Comparison of ENCODE assay signal across 19 mouse cellular contexts in genomic region chr19:7617085-7617484, GRCm38 (mm10). TPM values are rescaled to one million over a fixed set of nuclear protein-coding genes. Genes with fewer than 3 reads are reported as not detected.
A peak's percentile ranks its signal among the peaks of the same experiment; 100 is the strongest.
DNase-seq lines count a peak whose midpoint lies in the region; ATAC-seq and TF ChIP-seq lines count a peak whose summit lies in the region.
"Had no signal": no experiment of that assay in that cellular context is flagged by ENCODE, and none has a peak within 500 bp of the region (broad histone marks: within the 10 kb centered on the region; RNA-seq: fewer than 3 reads in every experiment).

No protein-coding gene starts in this region.

- peaks cover 4% of the 10 kb centered on the region; the same call in 1 of the 2 replicates for H3K4me1 ChIP-seq in forebrain, embryonic 11.5 days (replicated peaks; ENCODE audit: control insufficient read depth, insufficient read depth, low read length)
- H3K4me1 ChIP-seq in forebrain, embryonic 12.5 days: peaks cover 6% of the 10 kb centered on the region
- peaks cover 9% of the 10 kb centered on the region for H3K4me1 ChIP-seq in limb, embryonic 13.5 days
- peaks cover 11% of the 10 kb centered on the region for H3K4me1 ChIP-seq in limb, embryonic 10.5 days
- H3K4me1 ChIP-seq in neural tube, embryonic 14.5 days (ENCODE audit: control insufficient read depth, insufficient read depth, low read length): 0 out of 2 replicates have a peak, but pooled peaks cover 5% of the 10 kb centered on the region

- H3K4me2 ChIP-seq in forebrain, embryonic 11.5 days (ENCODE audit: low read depth, low read length, severe bottlenecking): no peak overlapping the region
- no peak overlapping the region for H3K4me2 ChIP-seq in forebrain, embryonic 12.5 days
- H3K4me2 ChIP-seq in limb, embryonic 13.5 days (replicated peaks): no peak overlapping the region
- no peak overlapping the region for H3K4me2 ChIP-seq in neural tube, embryonic 14.5 days (ENCODE audit: low read depth, low read length)
- peak overlapping the region; percentile 6 for H3K4me2 ChIP-seq in myocyte (ENCODE audit: low read depth)
- H3K4me2 ChIP-seq: embryonic facial prominence, embryonic 15.5 days; hindbrain, embryonic 12.5 days; hindbrain, embryonic 15.5 days had no signal

- H3K27ac ChIP-seq in forebrain, embryonic 11.5 days (ENCODE audit: low read depth, low read length): no peak overlapping the region
- no peak overlapping the region for H3K27ac ChIP-seq in forebrain, embryonic 12.5 days
- no peak overlapping the region for H3K27ac ChIP-seq in limb, embryonic 13.5 days
- H3K27ac ChIP-seq in limb, embryonic 10.5 days: no peak overlapping the region
- no peak overlapping the region for H3K27ac ChIP-seq in neural tube, embryonic 14.5 days (ENCODE audit: low read depth, low read length)
- H3K27ac ChIP-seq: embryonic facial prominence, embryonic 15.5 days; heart, adult 2 months; heart, embryonic 10.5 days; heart, embryonic 13.5 days; hindbrain, embryonic 12.5 days; hindbrain, embryonic 15.5 days had no signal

- H3K27me3 ChIP-seq in forebrain, embryonic 11.5 days (ENCODE audit: control insufficient read depth, insufficient read depth, low read length): peaks cover 3% of the 10 kb centered on the region
- peaks cover 19% of the 10 kb centered on the region for H3K27me3 ChIP-seq in forebrain, embryonic 12.5 days
- peaks cover 7% of the 10 kb centered on the region; the same call in 1 of the 2 replicates for H3K27me3 ChIP-seq in limb, embryonic 13.5 days
- peaks cover 29% of the 10 kb centered on the region for H3K27me3 ChIP-seq in limb, embryonic 10.5 days (ENCODE audit: low read depth, poor library complexity, severe bottlenecking)
- H3K27me3 ChIP-seq in neural tube, embryonic 14.5 days (ENCODE audit: control insufficient read depth, insufficient read depth, low read length): no peaks in the 10 kb centered on the region
- H3K27me3 ChIP-seq in myocyte (ENCODE audit: control insufficient read depth, insufficient read depth, insufficient read length): peaks cover 19% of the 10 kb centered on the region
- H3K27me3 ChIP-seq: embryonic facial prominence, embryonic 15.5 days had no signal

- no peaks in the 10 kb centered on the region for H3K79me2 ChIP-seq in myocyte (ENCODE audit: control insufficient read depth, insufficient read depth)

- no peak for TF ChIP-seq POLR2A in myocyte (IDR thresholded peaks at IDR 0.05; ENCODE audit: insufficient read length, low read depth)

- WGBS in forebrain, embryonic 11.5 days: 59% methylated on average over 3 of the region's 3 CpGs
- 59% methylated on average over 3 of the region's 3 CpGs for WGBS in forebrain, embryonic 12.5 days
- 44% methylated on average over 3 of the region's 3 CpGs for WGBS in limb, embryonic 13.5 days
- WGBS in limb, embryonic 10.5 days: 66% methylated on average over 3 of the region's 3 CpGs
- WGBS in neural tube, embryonic 14.5 days: 59% methylated on average over 3 of the region's 3 CpGs

- H3K9me3 ChIP-seq in forebrain, embryonic 11.5 days (ENCODE audit: control insufficient read depth, low read length): no peaks in the 10 kb centered on the region
- no peaks in the 10 kb centered on the region for H3K9me3 ChIP-seq in forebrain, embryonic 12.5 days
- no peaks in the 10 kb centered on the region for H3K9me3 ChIP-seq in limb, embryonic 13.5 days
- H3K9me3 ChIP-seq in limb, embryonic 10.5 days (replicated peaks): no peaks in the 10 kb centered on the region
- no peaks in the 10 kb centered on the region for H3K9me3 ChIP-seq in neural tube, embryonic 14.5 days (ENCODE audit: control insufficient read depth, low read length)
- H3K9me3 ChIP-seq: embryonic facial prominence, embryonic 15.5 days; heart, embryonic 10.5 days; heart, embryonic 13.5 days; hindbrain, embryonic 12.5 days; hindbrain, embryonic 15.5 days had no signal

- H3K9ac ChIP-seq in forebrain, embryonic 11.5 days (ENCODE audit: low read length): no peak overlapping the region
- no peak overlapping the region for H3K9ac ChIP-seq in forebrain, embryonic 12.5 days
- no peak overlapping the region for H3K9ac ChIP-seq in limb, embryonic 13.5 days
- H3K9ac ChIP-seq in neural tube, embryonic 14.5 days (replicated peaks; ENCODE audit: low read depth, low read length): no peak overlapping the region
- H3K9ac ChIP-seq: embryonic facial prominence, embryonic 15.5 days; heart, embryonic 13.5 days; hindbrain, embryonic 12.5 days; hindbrain, embryonic 15.5 days had no signal

- ATAC-seq in forebrain, embryonic 11.5 days (replicated peaks; ENCODE audit: low FRiP score): 0 out of 2 replicates have a peak, but pooled peaks have one; percentile 6
- no peak for ATAC-seq in forebrain, embryonic 12.5 days (ENCODE audit: low FRiP score)
- 0 out of 2 replicates have a peak, but pooled peaks have one; percentile 18 for ATAC-seq in limb, embryonic 13.5 days (ENCODE audit: low FRiP score, low read depth)
- 0 out of 2 replicates have a peak, but pooled peaks have one; percentile 18 for ATAC-seq in neural tube, embryonic 14.5 days (ENCODE audit: low read depth)

- no peak overlapping the region for H3ac ChIP-seq in myocyte (ENCODE audit: control insufficient read depth, insufficient read length)

- H3K36me3 ChIP-seq in forebrain, embryonic 11.5 days (ENCODE audit: control insufficient read depth, insufficient read depth, low read length): no peaks in the 10 kb centered on the region
- no peaks in the 10 kb centered on the region for H3K36me3 ChIP-seq in forebrain, embryonic 12.5 days (replicated peaks)
- H3K36me3 ChIP-seq in limb, embryonic 13.5 days: no peaks in the 10 kb centered on the region
- no peaks in the 10 kb centered on the region for H3K36me3 ChIP-seq in limb, embryonic 10.5 days
- no peaks in the 10 kb centered on the region for H3K36me3 ChIP-seq in neural tube, embryonic 14.5 days (ENCODE audit: control insufficient read depth, insufficient read depth, low read length)
- no peaks in the 10 kb centered on the region for H3K36me3 ChIP-seq in myocyte (ENCODE audit: control insufficient read depth, insufficient read depth)
- H3K36me3 ChIP-seq: embryonic facial prominence, embryonic 15.5 days; heart, embryonic 10.5 days; heart, embryonic 13.5 days; hindbrain, embryonic 12.5 days; hindbrain, embryonic 15.5 days had no signal

- no peak overlapping the region for H3K4me3 ChIP-seq in forebrain, embryonic 11.5 days (ENCODE audit: low read depth, low read length)
- H3K4me3 ChIP-seq in forebrain, embryonic 12.5 days (replicated peaks): no peak overlapping the region
- no peak overlapping the region for H3K4me3 ChIP-seq in limb, embryonic 13.5 days
- H3K4me3 ChIP-seq in limb, embryonic 10.5 days: no peak overlapping the region
- H3K4me3 ChIP-seq in neural tube, embryonic 14.5 days (ENCODE audit: low read depth, low read length): no peak overlapping the region
- H3K4me3 ChIP-seq in myocyte: no peak overlapping the region
- H3K4me3 ChIP-seq: embryonic facial prominence, embryonic 15.5 days; heart, adult 2 months; heart, embryonic 10.5 days; heart, embryonic 13.5 days; hindbrain, embryonic 12.5 days; hindbrain, embryonic 15.5 days had no signal

- no peak for DNase-seq in forebrain, embryonic 11.5 days (ENCODE audit: low spot score)
- DNase-seq in limb, embryonic 10.5 days (ENCODE audit: low spot score): no peak
- no peak for DNase-seq in neural tube, embryonic 10.5 days (ENCODE audit: extremely low spot score, low spot score)
- DNase-seq in kidney, postnatal 4 days: no peak

TF ChIP-seq in myocyte, 11 proteins besides CTCF, POLR2A, EP300 and RAD21 (continues in another document):
- TF ChIP-seq POLR2AphosphoS2 (IDR thresholded peaks at IDR 0.05; ENCODE audit: insufficient read length, low read depth): no peak
- TF ChIP-seq SRF (IDR thresholded peaks at IDR 0.05; ENCODE audit: control insufficient read depth, insufficient read length, low read depth): no peak
- no peak for TF ChIP-seq MAX (IDR thresholded peaks at IDR 0.05; ENCODE audit: low read depth)
- TF ChIP-seq MYOG (IDR thresholded peaks at IDR 0.05; ENCODE audit: control insufficient read depth in 1 of 3, insufficient read depth in 1 of 3, insufficient read length in 2 of 3, low read depth in 2 of 3): no peak
- no peak for TF ChIP-seq TCF12 (IDR thresholded peaks at IDR 0.05; ENCODE audit: insufficient read depth, poor library complexity, severe bottlenecking)
- no peak for TF ChIP-seq E2F4 (IDR thresholded peaks at IDR 0.05; ENCODE audit: insufficient read depth)
- TF ChIP-seq MYOD1 (IDR thresholded peaks at IDR 0.05; ENCODE audit: control insufficient read depth in 1 of 3, insufficient read length in 2 of 3, low read depth in 2 of 3): no peak
- no peak for TF ChIP-seq CEBPB (IDR thresholded peaks at IDR 0.05; ENCODE audit: insufficient read depth, poor library complexity, severe bottlenecking)
- no peak for TF ChIP-seq USF1 (IDR thresholded peaks at IDR 0.05; ENCODE audit: low read depth)
- no peak for TF ChIP-seq TCF3 (IDR thresholded peaks at IDR 0.05; ENCODE audit: insufficient read length, low read depth)

RNA-seq across cellular contexts. Expression of gene Hrasls5, which starts 4.7 kb away (rescaled TPM):
- not detected in 2 replicates for polyA plus RNA-seq in forebrain, embryonic 11.5 days (2014; fragmentation: Nextera tagmentation; extraction: Ambion mirVana)
- polyA plus RNA-seq in forebrain, embryonic 12.5 days (2016; fragmentation: Nextera tagmentation; extraction: Ambion mirVana): not detected in 2 replicates
- 0.18 TPM in 1 of 2 replicates, not detected in the other for polyA plus RNA-seq in limb, embryonic 13.5 days (2015; fragmentation: Nextera tagmentation; extraction: Ambion mirVana)
- not detected in 2 replicates for polyA plus RNA-seq in limb, embryonic 10.5 days (2016; fragmentation: Nextera tagmentation; extraction: Ambion mirVana)
- not detected in 2 replicates for polyA plus RNA-seq in neural tube, embryonic 14.5 days (2014; fragmentation: Nextera tagmentation; extraction: Ambion mirVana)
- 0.05 TPM for polyA plus RNA-seq in myocyte (2012; fragmentation: generic; extraction: Trizol)
- polyA plus RNA-seq: adrenal gland, adult 2 months; forebrain, embryonic 14.5 days; heart, embryonic 10.5 days; heart, embryonic 13.5 days; heart, embryonic 16.5 days; hindbrain, embryonic 12.5 days; hindbrain, embryonic 15.5 days; intestine, embryonic 14.5 days; Patski had no signal

RNA-seq across cellular contexts. Expression of gene Lgals12, which starts 10.1 kb away (rescaled TPM):
- polyA plus RNA-seq in forebrain, embryonic 11.5 days (2014; fragmentation: Nextera tagmentation; extraction: Ambion mirVana): 0.07 TPM in 1 of 2 replicates, not detected in the other
- polyA plus RNA-seq in forebrain, embryonic 12.5 days (2016; fragmentation: Nextera tagmentation; extraction: Ambion mirVana): 0.08 and 0.10 TPM in 2 replicates
- polyA plus RNA-seq in limb, embryonic 13.5 days (2015; fragmentation: Nextera tagmentation; extraction: Ambion mirVana): 0.36 TPM in 2 replicates
- 0.21 and 0.84 TPM in 2 replicates for polyA plus RNA-seq in limb, embryonic 10.5 days (2016; fragmentation: Nextera tagmentation; extraction: Ambion mirVana)
- polyA plus RNA-seq in neural tube, embryonic 14.5 days (2014; fragmentation: Nextera tagmentation; extraction: Ambion mirVana): 0.16 and 0.17 TPM in 2 replicates
- polyA plus RNA-seq in myocyte (2012; fragmentation: generic; extraction: Trizol): 0.31 TPM
- polyA plus RNA-seq: Patski had no signal

RNA-seq across cellular contexts. Expression of gene Pla2g16, which starts 59.8 kb away (rescaled TPM):
- 3.8 and 4.4 TPM in 2 replicates for polyA plus RNA-seq in forebrain, embryonic 11.5 days (2014; fragmentation: Nextera tagmentation; extraction: Ambion mirVana)
- polyA plus RNA-seq in forebrain, embryonic 12.5 days (2016; fragmentation: Nextera tagmentation; extraction: Ambion mirVana): 4.4 and 5.0 TPM in 2 replicates
- polyA plus RNA-seq in limb, embryonic 13.5 days (2015; fragmentation: Nextera tagmentation; extraction: Ambion mirVana): 8.5 and 8.8 TPM in 2 replicates
- polyA plus RNA-seq in limb, embryonic 10.5 days (2016; fragmentation: Nextera tagmentation; extraction: Ambion mirVana): 3.2 and 3.6 TPM in 2 replicates
- 2.4 and 4.1 TPM in 2 replicates for polyA plus RNA-seq in neural tube, embryonic 14.5 days (2014; fragmentation: Nextera tagmentation; extraction: Ambion mirVana)
- polyA plus RNA-seq in myocyte (2012; fragmentation: generic; extraction: Trizol): 64.5 TPM
